Mouse (Mus musculus) layer of hippocampus, adult 9-10 months (tissue): ENCODE results near the gene Ror2.

Experiments
- DNase-seq: peaks from one replicate; pipeline ENCODE4 v3.0.0; 2022; ENCODE audit warnings: low spot score

The Ror2 gene

DNA sequence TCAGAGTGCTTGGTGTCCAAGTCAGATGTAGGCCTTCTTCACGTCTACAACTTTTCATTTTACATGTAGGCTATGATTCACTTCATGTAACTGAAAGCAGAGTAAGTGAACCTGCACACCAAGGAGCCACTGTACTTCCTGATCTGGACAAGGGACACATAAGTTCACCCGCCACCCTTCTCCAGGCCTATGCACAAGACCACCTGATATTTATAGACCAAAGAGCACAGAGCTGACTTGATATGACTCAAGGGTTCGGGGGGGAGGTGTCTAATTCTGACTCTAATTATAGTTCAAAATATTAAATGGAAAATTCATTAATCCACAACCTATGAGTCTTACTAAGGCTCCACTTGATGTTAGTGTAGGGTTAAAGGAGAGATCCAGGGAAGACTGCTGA is 14.3 kb downstream of the Ror2 start:
- DNase-seq: no peak

DNA sequence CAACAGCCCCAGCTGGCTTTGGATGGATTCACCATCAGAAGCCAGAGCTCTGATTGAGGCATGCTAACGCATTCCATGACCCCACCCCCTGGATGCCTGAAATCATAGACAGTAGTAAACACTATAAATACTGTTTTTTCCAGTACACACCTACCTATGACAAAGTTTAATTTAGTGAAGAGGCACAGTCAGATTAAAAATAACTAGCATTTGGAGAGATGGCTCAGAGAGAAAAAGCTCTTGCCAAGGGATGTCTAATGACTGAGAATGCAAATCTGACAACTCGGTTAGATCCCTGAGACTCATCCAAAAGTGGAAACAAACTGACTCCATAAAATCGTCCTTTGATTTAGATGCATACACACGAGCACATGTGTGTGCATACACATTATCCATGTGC is 15.4 kb downstream of the Ror2 start:
- DNase-seq: peak; percentile 15

DNA sequence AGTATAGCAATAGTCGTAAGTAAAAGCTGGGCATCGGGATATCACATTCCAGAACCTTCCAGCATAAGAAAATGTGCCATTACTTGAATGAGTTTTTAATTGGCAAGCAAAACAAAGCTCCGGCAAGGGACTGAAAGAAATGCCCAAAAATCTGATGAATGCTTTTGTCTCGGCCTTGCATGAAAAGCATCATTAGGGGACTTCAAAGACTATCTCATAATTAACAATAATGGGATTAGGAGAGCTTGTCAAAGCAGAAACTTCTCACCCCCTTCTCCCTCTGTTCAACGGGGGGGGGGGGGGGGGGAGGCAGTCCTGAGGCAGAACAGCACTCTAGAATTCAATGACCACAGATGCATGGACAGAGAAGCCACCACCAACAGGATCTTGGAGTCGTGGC is 17.4 kb downstream of the Ror2 start:
- no peak for DNase-seq

DNA sequence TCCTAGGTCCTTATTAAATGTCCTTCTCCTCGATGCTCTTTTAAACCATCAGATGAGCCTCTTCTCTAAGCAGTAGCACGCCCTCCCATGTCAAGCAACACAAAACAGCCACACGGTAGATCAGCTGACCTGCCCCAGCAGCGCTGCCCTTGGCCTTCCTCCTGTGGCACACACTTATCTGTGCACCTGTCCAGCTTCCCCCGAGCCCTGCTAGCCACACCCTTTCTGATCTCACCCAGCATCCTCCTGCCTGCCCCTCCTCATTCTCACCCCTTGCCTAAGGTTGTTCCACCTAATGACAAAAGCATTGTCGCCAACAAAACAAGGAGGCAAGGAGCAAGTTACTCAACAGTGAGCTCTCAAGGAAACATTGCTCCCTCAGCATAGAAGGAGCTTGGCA is 18.1 kb downstream of the Ror2 start:
- no peak for DNase-seq

DNA sequence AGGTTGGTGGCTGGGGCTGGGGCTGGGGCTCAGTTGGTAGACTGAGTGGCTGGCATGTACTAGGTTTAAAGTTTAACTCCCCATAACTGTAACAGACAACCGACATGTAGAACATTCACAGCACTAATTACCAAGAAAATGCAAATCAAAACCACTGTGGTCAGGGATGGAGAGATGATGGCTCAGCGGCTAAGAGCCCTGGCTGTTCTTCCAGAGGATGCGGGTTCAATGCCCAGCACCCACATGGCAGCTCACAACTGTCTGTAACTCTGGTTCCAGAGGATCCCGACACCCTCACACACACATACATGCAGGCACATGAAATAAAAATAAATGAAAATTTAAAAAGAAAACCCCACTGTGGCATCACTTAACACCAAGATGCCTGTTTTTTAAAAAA is 18.8 kb downstream of the Ror2 start:
- no peak for DNase-seq

DNA sequence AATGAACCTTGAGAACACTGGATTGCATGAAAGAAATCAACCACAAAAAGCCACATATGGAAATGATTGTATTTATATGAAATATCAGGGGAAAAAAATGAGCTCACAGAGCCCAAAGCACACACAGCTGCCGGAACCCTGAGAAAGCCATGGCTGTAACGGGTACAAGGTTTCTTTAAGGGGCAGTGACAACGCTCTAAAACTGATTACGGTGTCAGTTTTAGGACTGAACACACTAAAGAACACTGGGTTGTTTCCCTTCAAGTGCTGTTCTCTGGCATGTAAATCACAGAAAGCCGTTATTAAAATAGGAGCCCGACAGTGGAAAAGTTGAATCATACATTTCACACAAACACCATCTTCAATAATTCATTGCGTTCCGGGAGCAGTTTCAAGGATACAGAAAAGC is 19.4 kb downstream of the Ror2 start:
- DNase-seq: no peak

DNA sequence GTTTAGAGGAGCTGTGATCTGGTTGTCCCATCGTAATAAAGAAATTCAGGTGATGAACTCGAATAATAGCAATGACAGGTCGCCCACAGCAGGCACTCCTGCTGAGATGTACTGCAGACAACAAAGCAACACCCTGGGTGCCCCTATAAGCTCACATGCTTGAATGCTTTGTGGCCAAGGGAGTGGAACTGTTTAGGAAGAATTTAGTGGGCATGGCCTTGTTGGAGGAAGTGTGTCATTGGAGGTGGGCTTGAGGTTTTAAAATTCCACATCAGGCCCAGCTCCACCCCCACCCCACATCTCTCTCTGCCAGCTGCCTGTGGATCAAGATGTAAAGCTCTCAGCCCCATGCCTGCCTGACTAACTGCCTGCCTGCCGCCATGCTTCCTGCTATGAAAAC is 21.0 kb downstream of the Ror2 start:
- DNase-seq: no peak

DNA sequence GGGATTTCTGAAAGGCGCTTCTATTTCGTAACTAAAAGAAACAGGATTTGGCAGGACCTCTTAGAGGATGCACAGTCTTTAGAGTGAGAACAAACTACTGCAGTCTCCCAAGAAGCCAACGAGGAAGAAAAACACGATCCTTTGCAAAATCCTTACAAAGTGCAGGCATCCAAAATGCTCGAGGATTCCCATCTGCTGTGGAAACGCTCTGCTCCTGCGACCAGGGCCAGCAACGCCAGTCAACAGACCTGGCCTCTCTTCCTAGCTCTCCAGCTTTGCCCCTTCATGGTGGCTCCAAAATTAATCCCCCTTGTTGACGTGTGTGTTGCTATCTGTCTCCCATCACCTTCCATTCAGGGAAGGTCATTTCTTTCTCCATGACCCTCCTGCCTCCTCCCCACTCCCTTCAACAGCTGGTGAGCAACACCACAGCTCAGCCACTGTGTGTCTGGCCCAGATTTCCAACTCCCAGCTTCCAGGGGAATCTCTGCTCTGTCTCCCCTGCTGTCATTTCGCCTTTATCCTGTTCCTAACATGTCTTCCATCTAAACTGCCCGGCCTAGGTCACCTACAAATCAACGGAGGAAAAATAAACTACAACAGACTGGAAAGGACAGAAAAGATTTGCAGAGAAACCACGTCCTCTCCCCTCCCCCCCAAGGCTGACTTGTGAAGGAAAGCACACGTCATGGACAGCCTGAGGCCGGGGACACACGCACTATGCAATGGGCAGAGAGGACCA is 23.2 kb downstream of the Ror2 start:
- DNase-seq: no peak

DNA sequence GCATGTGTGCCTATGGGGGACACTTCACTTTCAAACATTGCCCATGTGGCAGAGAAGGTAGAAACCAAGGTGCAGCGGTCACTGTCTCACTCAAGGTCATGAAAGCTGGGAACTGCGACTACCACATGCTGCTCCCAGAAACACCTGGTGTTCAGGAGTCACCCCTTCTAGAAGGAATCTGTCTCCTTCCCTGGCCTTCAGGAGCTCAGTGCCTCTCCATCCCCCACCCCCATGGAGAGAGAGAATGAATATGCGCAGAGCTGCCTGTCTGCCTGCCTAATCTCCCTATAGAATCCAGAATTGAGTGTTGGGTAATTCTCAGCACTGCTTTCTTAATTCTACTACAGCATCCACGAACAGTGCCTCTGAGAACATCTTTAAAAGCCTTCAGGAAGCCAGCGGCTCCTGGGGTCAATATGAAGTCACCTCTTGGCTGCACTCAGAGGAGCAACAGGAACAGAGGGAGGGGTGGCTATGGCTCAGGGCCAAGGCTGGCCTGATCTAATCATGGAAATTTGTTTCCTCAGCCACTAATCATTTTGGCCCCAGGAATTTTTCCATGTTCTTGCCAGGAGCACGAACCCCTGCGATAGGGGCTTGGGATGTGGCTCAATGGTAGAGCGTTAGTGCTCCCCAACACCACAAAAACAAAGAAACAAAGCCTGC is 24.7 kb downstream of the Ror2 start:
- no peak for DNase-seq

DNA sequence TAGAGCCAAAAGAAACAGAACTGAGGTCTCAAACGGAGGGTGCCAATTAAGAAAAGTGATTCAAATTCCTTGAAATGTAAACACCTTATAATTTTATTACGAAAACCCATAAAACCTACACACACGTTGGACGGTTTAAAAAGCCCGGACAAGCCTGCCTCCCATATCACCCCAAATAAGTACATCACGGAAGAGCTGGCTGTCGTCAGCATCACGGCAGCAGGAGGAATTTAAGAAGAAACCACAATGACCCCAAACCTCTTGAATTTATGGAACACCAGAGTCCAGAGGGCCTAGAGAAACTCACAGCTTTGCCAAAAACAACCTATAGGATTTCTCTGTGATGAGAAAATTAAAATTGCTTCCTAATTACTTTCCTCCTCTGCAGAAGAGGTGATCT is 27.0 kb downstream of the Ror2 start:
- no peak for DNase-seq

DNA sequence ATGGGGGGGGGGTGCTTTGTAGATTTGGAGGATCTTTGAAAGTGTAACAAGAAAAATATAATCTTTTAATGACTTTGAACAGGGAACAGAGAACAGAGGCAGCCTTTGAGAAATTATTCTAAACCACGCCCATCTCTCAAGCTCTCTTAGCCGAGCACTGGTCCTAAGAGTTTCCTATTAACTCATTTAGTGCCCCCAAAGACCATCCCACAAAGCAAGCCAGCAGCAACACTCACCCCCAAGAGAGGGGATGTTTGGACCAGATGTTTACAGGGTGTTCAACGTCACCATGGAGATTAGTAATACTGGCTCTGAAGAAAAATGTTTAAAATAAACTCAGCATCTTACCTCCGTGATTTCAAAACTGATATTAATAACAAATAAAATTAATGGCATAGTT is 27.4 kb downstream of the Ror2 start:
- no peak for DNase-seq

DNA sequence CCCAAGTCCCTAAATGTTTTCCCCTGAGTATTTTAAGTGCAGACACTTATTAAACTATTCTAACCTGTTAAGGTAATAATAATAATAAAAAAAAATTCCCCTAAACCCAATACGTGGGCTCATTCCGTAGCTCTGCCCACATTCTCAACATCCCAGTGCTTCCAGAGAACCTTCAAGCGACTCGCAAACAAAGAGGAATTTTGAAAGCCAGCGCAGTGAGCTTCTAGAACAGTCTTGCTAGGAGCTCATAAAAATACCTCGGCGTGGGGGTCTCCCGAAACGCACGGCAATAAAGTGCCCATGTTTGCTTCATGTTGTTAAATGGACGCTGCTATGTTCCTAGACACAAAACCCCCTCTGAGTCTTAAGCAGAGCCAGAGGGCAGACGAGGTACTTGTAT is 32.7 kb downstream of the Ror2 start:
- DNase-seq: no peak

DNA sequence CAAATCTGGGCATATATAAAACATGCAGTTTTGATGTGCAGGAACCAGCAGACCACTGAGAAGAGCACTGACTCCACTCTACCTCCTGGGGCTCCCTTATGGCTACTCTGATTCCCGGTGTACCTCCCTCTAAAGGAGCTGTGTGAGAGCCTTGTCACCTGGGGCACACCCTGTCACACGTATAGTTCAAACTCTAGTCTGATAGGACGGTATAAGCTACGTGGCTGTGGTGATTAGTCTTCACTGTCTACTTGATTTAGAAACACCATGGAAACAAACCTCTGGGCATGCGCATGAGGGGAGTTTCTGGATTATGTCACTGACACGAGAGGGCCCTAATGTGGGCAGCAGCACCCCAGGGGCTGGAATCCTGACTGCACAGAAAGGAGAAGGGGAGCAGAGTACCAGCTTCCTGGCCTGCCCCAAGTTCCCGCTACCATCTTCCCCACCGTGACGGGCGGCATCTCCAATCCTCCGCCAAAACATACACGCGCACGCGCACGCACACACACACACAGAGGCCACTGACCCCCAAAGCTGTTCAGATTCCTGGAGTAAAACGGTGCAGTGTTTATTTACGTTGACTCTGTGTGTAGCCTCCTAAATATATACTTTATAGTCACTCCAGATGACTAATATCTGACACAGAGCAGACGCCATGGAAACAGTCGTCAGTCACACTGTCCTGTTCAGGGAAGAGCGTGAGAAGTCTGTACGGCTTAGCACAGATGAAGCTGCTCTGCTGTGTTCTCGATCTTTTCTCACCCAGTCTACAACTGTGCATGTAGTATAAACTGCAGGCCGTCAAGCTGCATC is 37.1 kb downstream of the Ror2 start:
- DNase-seq: no peak

DNA sequence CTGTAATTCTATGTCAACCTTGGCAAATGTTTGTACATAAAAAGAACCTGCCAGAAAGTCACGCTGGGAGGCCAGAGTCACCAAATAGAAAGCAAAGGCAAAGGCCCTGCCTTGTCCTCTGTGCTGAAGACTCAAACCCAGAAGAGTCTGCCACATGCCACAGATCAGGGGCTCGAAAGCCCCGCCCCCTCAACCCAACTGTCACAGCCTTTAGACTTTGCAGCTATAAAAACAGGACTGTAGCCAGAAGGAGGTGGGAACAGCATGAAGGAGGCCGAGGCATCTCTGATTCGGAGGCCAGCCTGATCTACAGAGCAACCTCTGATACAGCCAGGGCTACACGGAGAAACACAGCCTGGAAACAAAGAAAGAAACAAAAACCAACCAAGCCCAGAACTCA is 37.8 kb downstream of the Ror2 start:
- DNase-seq: no peak

DNA sequence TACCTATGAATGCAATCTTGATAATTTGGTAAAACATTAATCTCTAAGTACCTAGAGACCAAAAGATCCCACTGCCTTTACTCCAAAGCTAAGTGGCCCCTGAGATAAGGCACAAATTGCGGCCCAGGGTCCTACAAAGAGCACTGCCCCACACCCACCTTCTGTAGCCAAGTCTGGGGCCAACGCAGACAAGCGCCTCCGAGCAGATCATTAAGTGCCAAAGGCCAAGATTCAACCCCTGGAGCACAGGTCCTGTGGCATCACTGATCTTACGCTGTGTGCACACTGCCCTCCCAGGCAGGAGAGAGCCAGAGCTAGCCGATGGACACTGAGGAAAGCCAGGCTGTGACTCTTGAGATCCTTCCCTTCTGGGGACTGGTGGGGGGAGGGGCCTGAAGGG is 38.7 kb downstream of the Ror2 start:
- DNase-seq: no peak

DNA sequence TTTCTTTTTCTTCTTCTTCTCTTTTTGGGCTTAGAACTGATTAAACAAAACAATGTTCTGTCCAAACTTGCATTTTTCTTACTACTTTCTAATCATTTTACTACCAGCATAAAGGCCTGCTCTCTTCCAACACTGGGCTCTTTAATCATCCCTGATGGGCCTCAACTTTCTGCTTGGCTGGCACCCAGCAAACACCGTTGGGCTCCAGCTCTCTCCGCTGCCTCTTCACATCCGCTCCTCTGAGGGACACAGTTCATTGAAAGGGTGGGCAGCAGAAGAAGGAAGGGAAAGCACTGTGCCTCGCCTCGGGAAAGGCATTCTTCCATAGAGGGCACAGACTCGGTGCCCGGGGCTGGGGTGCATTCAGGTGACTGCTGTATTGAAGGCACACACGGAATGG is 41.8 kb downstream of the Ror2 start:
- DNase-seq: no peak

DNA sequence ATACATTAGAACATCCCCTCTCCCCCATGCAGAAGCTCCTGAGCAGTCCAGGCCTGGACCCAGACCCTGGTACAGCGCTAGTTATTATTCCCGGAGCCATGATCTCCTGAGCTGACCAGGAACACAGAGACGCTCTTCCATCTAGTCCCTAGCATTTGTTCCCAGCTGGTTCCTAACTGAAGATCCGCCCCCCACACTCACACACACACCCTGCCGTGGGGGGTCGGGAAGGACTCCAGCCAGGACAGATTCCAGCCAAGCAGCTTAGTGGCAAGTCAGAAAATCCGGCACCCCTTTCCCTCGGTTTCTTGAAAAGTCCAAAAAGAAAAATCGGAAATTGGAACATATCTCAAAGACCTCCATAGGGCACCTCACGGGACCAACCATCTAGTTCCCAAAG is 48.5 kb downstream of the Ror2 start:
- no peak for DNase-seq

DNA sequence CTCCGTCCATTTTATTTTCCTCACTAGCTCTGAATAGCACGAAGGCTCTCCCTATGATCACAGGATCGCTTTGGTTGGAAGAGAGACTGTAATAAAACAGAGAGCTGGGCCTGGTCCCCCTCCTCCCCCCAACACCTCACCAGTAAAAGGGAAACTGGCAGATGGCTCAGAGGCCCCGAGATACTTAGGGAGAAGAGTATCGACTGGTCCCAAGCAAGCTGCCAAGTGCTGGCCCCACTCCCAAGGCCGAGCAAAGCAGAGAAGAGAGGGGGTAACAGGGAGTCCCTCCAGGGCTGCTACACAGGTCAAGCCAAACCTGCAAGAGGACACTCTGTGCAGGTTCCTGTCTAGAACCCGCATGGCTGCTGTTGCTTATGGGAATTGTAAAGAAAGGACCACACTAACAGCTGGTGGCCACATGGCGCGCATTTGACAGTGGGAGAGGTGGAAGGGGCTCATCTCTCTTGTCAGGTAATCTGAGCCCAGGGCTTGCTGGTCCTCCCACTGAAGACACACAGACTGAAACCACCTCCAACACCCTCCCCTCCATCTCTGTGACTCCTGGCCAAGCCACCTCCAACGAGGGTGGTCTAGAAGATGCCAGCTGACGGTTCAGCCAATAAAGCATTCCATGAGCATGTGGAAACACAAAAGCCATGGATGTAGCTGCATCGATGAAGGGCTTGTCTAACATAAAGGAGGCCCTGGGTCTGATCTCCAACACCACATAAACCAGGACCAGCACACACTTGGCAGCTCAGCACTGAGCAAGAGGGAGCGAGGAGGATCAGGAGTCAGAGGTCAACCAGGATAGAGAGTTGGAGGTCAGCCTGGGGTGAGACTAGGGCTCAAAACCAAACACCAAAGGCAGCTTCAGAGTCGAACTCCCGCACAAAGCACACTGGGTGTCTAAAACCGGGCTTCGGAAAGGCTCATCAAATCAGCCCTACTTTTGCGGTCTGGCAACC is 49.2 kb downstream of the Ror2 start:
- no peak for DNase-seq

DNA sequence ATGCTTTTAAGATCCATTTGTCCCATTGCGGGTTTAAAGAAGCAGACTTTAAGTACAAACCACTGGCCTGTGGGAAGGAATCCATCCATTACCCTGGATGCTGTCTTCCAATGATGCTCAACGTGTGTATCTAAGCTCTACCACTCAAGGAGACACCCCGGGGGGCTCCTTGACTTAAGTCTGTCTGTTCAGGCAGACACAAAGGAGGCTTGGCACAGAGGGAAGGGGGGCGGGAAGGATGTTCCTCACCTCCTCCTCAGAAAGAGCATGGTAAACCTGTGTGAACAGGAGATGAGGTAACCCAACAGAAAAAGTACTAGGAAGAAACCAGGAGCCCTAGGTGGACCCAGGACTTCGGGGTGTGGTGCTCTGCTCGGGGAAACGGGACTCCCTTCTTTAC is 50.0 kb downstream of the Ror2 start:
- DNase-seq: no peak

DNA sequence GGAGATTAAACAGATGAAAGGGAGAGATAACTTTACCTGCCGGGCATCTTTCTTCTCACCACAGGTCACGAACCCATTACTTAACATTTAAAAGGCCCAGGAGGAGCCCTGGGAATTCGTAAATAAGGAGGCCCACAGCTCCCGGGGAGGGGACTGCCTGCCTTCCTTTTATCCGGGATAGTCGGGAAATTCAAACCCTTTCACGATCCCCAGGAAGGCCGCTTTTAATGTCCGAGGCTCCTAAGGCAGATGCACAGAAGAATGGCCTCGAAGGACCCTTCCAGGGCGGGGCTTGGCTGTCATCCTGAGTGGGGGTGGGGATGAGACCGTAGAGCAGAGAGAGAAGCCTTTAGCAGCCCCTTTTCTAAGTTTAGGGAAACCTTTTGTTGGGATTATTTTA is 51.1 kb downstream of the Ror2 start:
- DNase-seq: no peak

DNA sequence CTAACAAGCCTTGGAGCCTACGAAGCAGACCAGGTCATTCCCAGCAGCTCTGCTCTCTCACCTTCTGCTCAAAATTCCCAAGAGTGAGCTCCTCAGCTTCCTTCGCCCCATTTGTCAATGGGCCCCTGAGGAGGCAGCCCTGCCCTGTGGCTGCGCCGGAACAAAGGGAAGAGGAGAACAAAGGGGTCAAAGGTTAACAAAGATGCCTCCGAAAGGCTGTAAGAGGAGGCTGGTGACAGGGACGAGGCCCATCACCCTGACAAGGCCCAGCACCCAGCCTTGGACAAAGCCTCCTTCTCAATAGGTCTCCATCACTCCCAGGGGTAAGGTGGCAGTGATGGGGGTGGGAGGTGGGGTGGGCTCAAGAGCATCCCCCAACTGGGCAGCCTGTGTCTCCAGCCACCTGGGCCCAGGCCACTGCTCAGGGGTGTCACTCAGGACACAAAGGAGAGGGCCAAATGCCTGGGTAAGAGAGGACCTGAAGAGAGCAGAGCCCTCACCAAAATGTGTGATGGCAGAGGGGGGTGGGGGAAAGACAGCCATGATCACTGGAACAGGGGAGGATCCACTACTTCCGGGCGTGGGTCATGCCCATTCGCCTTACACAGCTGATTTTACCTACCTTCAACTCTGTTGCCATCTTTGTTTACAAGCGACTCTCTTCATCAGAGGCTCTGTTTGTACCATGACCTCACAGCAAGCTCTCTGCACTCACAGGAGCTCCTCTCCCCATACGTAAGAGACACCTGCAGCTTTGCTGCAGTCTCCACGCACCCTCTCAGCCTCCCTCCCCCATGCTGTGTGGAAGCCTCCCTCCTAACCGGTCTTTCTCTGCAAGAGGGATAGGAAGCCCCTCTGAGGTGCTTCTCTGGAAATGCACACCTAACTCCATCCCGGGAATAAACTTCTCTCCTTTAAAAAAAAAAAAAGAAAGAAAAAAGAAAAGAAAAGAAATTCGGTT is 51.8 kb downstream of the Ror2 start:
- DNase-seq: no peak
